Mouse (Mus musculus): ENCODE data around the gene C1qb.

The C1qb gene

DNA sequence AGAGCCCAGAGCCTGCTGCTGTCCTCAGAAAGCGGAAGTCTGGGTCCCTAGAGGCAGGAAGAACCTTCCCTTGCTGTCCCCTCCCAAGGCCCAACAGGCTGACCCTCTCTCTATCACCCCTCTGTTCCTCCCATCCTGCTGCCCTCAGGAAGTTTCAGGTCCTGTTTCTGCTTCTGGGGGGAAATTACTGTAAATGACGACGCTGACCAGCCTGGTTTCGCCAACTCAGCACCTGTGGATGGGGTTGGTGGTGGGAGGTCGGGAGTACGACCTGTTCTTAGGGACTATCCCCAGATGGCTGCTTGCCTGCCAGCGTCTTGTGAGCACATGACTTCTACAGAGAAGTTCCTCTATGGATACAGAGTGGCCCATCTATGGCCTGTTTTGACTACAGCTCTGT, at the start of gene C1qb:
C1qb (minus strand) TSS at position 87 of the 400 bp plus-strand sequence.
- no peak for DNase-seq (ENCODE audit: low read depth, low spot score)

DNA sequence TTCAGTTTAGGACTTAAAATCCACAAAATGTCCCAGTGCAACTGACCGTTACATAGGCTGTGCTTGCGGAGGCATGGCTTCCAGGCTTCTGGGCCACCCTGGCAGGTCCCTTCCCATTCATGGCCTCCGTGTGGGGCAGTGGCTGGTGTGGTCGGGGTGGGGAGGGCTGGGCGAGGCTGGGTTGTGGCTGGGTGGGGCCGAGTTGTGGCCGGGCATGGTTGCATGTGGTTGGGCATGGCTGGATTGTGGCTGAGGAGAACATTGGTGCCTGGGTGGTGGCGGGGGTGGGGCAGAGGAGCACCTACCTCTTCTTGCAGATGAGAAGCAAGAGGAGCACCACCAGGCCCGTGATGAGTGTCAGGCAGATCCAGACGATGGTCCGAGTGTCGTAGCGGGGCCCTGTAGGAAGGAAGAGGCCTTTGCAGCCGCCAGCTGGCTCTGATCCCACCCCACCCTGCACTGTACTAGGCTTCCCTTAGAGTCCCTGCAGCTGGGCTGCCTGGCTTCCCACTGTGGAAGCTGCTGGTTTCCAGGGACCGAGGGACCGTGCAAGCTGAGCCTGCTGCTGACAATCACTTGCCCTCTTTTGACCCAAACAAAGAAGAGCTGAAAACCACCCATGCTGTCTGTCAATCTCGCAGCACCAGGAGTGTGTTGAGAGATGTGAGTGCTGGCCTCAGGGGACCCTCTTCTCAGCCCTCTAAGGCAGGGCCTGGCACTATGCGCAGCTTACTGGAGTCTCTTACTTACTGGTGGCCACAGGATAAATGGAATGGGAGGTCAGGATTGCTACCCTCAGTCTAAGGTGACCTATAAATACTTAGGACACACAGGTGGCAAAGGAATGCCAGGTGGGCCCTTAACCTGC, 49.0 kb upstream of the C1qb start:
- no peak for DNase-seq (ENCODE audit: low read depth, low spot score)

DNA sequence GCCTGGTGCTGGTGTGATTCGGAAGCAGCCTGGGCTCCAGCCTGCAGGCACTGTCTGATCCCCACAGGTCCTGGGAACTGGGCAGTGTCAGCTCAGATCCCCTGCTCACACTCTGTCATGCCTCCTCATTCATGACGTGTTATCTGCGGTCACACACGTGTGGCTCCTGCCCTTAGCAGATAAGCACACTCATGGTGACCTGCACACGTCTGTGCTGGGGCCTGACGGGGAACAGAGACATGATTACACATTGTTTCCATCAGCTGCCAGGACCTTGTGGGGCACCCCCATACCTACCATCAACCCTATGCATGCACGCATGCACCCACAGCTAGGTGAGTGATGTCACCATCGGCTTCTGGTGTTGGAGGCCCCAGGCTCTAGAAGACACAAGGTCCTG, 44.5 kb upstream of the C1qb start:
- DNase-seq (ENCODE audit: low read depth, low spot score): no peak

DNA sequence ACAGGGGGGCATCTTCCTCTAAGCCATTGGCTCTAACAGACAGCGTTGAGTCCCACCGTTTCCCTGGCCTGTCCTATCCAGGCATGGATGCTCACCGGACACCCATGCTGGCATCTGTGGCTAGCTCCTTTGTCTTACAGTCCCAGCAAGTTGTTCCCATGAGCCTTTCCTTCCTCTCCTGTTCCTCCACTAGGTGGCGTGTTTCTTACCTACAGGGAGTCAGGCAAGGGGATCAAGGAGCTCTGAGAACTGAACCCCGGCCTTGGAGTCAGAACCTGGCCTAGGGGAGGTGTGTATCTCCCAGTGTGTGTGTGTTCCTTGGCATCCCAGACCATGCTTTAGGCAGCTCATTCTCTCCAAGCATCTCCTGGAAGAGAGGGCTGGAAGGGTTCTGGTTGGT, 42.9 kb upstream of the C1qb start:
- DNase-seq (ENCODE audit: low read depth, low spot score): peak; percentile 59

DNA sequence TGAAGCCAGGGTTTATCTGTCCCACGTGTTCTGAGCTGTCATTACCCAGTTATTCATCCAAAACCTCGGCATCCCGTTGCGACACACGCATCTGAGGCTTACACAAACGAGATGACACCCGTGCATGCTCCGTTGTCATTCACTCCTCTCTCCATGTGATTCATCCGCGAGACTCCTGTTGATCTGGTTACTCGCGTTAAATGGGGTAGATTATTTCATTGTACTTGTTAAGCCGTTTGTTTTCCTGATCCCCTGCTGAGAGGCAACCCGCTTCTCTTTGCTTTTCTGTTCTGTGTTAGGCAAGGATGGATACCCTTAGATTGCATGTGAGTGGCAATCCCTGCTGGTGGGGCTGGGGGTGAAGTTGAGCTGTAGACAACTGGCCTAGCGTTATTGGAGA, 39.8 kb upstream of the C1qb start:
- no peak for DNase-seq (ENCODE audit: low read depth, low spot score)

DNA sequence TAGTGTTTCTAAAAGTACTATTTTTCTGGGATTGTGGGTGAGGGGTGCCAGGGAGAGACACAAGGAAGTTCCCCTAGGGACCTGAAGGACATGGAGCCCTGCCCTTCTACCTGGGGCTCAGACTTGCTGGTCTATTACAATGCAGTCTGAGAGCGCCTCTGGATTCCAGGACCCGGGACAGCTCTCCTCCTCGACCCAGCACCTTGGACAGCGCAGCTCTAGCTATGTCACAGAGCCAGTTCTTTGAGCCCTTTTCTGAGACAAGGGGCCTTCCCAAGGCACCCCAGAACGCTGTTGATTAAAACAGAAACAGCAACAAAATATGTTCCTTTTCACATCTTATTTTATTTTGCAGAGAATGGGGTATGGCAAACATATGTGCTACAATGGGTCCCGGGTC, 38.5 kb upstream of the C1qb start:
- peak; percentile 71 for DNase-seq (ENCODE audit: low read depth, low spot score)

DNA sequence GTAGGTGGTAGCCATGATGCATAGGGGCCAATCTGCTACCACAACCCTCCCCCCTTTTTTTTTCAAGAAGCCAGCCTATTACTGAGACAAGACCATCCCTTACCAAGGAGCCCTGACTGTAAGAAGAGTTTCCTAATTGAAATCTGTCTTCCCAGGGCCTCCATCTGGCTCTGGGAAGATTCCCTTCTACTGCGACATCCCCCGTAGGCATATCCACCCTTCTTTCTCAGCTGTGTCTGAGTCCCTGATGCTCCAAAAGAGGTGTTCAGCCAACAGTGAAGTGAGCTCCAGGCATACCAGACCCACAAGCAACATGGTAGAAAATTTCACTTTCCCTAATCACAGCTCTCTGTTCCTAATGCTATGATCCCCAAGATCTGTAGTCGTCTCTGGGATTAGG, 33.5 kb upstream of the C1qb start:
- DNase-seq (ENCODE audit: low read depth, low spot score): no peak

DNA sequence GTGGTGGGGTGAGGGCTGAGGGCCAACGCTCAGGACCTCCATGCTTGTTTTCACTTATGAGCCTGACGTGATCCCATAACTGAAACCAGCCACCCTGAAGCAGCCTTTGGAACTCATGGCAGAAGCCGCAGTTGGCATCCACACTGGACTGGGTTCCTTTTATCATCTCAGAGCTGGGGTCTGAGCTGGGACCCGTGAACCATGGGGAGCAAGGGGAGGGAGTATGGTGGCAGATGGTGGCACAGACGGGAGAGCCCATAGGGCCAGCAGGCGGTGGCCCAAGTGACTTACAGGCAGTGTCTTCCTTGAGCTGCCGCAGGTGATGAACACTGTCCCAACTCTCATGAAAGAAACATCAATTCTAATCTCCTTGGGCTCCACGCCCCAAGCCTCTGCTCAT, 32.8 kb upstream of the C1qb start:
- no peak for DNase-seq (ENCODE audit: low read depth, low spot score)

DNA sequence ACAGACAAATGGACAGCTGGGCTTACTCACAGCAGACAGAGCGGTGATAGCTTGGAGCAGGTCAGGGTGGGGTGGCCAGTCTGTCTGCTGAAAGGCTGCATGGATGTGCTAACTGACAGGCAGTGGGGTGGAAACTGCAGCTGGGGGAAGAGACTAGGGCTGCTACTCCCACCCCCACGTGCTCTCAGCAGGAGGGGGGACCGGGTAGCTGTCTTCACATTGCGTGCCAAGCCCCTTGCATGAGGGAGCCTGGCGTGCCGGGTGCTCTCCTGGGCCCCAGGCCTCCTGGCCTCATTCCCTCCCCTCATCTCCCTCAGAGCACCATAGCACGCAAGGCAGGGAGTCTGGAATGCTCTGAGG, 31.2 kb upstream of the C1qb start:
- DNase-seq (ENCODE audit: low read depth, low spot score): no peak

DNA sequence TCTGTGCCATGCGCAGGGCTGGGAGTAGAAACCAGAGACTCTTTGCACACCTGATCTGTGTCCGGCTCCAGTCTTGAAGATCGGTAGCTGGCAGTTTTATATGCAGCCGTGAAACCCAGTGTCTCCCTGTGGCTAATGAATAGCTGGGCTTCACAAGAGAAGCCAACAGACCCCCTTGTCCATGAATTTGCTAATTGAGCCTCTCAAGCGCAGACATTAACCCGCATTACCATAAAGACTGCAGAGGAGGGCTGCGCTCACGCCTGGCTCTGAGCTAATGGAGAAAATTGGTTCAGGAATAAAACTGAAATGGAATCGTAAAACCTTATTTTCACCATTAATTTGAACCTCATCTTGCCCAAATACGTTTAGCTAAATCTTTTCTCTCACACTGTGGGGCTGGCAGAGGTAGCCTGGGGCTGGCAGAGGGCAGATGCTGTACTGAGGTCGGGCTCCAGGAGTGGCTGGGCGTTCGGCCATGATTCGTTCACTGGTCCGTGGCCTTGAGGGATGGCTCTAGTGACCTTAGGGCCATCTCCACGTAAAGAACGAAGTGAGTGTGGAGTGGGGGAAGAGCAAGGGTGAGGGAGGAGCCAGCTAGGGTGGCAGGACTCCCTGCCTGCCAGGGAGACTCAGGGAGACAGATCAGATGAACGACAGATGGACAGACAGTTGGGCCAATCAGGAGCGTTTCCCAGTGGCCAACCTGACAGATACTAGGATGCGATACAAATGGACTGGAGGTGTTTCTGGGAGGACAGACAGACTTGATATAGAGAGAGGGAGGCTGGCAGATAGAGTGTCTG, 30.6 kb upstream of the C1qb start:
- no peak for DNase-seq (ENCODE audit: low read depth, low spot score)

DNA sequence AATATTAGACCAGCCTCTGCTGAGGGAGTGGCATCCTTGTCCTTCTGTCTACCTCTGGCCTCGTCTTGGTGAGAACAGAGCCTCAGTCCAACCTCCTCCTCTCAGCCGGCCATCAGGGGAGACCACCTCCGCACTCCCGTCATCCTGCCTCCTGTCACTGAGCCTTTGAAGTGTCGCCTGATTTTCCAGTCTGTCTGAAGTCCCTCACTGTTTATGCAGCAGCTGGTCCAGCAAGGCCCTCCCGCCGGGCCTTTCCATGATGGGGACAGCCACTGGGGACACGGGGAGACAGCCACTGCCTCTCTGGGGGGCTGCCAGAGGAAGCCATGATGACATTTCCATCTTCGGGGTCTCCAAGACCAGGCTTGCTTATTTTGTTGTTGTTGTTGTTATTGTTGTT, 26.9 kb upstream of the C1qb start:
- DNase-seq (ENCODE audit: low read depth, low spot score): no peak

DNA sequence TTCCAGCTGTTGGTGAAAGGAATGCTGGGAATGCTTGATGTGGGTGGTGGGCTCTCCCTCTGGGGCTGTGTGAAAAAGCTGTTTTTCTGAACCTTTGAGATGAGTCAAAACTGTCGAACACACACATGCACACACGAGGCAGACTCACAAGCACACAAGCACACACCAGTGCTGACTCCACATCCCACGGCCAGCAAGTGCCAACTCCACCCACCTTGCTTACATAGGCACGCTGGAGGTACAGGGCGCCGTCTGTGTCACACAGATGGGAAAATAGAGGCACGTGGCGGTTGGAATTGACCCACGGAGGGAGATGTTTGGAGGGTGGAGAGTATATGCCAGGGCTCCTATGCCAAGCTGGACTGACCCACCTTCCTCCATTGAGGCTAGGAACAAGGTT, 25.8 kb upstream of the C1qb start:
- no peak for DNase-seq (ENCODE audit: low read depth, low spot score)

DNA sequence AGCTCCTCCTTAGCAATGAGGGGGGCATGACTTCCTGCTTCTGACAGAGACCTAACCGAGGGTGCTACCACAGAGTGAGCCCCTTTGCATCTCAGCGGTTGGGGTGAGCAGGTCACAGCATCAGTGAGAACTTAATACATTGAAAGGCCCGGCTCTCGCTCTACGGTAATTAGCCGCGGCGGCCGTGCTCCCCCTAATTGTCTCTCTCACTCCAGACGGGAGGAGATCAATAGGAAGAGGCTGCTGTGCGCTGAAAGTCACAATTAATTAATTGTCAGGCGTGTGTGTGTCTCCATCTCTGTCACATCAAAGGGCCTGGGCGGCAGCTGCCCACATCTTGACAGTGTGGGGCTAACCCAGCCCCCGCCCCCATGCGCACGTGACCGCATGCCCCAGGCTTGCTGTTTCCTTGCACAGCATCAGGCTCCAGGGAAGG, 25.2 kb upstream of the C1qb start:
- no peak for DNase-seq (ENCODE audit: low read depth, low spot score)

DNA sequence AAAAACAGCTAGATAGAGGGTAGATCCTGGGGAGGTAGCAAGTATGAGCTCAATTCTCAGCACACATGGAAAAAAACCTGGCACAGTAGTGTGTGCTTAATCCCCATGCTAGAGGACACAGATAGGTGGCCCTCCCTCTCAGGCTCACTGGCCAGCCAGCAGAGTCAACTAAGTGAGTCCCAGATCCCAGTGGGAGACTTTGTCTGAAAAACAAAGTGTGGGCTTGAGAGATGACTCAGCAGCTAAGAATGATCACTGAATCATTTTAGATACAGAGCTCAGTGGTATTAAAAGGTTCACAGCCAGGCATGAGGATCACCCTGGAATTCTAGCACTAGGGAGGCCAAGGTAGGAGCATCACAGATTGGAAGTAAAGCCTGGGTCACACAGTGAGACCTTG, 21.8 kb upstream of the C1qb start:
- DNase-seq (ENCODE audit: low read depth, low spot score): no peak

DNA sequence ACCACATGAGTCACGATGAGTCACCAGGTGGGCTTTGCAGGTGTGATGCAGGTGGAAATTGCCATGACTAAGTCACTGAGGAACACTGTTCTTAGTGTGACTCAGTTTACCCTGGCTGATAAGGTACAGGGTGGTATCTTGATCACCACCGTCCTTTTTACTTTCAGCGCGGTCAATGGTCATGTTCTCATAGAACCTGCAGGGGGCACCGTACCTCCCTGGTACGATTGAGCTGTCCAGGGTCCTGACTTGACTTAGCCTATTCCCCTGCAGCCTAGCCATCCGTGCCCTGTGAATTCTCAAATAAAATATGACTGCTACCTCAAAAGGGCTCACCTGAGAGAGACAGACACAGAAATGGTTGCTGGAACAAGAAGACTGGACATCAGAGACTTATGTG, 21.0 kb upstream of the C1qb start:
- peak; percentile 67 for DNase-seq (ENCODE audit: low read depth, low spot score)

DNA sequence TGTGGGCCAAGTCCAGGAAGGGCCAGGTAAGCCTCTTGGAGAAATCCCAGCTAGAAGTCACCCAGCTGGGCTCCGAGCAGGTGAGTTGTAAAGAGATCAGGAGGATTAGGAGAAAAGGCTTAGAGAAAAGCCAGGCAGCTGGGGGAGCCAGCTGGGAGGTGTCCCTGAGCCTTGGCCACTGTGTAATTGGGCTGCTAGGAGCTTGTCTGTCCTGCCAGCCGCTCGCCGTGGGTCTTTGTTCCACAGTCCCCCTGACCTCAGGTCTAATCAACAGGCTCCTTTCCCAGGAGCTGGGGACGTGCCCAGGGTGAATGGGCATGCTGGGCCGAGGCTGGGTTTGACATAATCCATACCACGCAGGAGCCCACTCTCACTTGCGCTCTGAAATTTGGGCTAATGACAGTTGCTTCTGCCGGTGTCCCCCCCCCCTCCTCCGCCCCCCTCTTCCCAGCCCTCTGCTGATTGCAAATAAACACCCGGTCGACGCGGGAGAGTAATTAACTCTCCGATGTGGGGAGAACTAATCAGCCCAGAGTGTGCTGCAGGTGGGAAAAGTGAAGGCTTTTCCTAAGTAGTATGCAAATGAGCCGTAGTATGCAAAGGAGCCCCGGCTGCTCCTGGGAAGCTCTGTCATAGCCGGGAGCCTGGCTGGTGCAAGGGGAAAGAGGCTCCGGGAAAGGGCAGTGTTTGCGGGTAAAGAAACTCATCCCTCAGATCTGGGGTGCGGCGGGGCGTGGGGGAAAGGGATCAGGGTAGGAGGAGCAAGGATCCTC, 19.0 kb upstream of the C1qb start:
- DNase-seq (ENCODE audit: low read depth, low spot score): no peak

DNA sequence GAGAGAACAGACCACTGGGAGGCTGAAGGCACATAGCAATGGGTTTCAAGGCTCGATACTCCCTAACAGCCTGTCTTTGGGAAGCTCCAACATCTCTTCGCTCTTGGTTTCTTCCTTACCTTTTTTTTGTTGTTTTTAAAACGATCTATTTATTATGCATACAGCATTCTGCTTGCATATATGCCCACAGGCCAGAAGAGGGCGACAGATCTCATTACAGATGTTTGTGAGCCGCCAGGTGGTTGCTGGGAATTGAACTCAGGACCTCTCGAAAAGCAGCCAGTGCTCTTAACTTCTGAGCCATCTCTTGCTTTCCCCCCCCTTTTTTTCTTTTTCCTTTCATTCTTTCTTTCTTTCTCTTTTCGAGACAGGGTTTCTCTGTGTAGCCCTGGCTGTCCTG, 13.2 kb upstream of the C1qb start:
- no peak for DNase-seq (ENCODE audit: low read depth, low spot score)

DNA sequence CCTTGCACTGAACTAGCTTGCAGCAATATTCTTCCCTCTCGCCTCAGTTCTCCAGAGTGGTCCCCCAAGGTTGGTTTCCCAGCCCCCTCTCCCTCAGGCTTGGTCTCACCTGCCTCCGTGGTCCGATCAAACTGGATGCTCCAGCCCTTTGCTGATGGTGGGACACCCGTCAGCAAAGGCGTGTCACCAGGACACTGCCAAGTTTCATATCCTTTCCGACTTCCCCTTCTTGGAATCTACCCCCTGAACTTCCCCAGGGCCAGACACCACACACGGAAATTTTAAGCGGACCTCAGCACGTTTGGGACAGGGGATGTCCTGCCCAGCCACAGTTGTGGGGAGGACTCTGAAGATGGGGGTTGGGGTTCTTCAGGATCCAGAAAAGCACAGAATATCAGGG, 12.7 kb upstream of the C1qb start, which contains the start of gene C1qa:
C1qa (minus strand) TSS at position 167 of the 400 bp plus-strand sequence.
- DNase-seq (ENCODE audit: low read depth, low spot score): no peak

DNA sequence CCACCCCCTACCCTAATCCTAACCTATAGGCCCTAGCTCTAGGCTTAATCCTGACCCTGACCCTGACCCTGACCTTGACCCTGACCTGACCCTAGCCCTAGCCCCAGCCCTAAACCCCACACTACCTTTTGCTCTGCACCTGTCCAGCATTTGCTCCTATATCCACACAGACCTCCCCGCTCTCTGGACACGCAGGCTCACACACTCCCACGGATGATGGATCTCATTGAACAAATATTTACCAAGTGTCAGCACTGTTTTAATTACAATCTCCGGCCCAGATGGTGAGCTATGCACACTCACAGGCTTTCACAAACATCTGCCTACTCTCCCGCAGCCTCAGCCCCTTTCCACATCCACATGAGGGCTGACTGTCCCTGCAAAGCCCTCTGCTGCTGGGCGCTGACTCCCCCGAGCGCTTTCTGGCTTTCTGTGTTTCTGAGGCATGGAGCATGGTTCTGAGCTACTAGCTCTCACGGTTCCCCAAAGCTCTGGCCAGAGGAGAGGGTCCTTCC, 12.2 kb upstream of the C1qb start:
- no peak for DNase-seq (ENCODE audit: low read depth, low spot score)

DNA sequence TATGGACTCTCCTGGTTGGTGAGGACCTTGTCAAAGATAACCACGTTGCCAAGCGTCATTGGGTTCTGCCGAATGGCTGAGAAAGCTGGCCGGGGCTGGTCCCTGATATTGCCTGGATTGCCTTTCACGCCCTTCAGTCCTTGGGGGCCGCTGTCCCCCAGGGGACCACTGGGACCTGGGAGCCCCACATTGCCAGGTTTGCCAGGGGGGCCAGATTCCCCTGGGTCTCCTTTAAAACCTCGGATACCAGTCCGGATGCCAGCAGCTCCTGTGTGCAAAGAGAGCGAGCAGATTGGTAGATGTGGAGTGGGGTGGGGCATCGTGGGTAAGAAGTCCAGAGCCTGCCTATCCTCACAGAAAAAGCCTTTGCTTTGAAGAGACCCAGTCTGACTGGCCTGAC, 10.5 kb upstream of the C1qb start:
- no peak for DNase-seq (ENCODE audit: low read depth, low spot score)

DNA sequence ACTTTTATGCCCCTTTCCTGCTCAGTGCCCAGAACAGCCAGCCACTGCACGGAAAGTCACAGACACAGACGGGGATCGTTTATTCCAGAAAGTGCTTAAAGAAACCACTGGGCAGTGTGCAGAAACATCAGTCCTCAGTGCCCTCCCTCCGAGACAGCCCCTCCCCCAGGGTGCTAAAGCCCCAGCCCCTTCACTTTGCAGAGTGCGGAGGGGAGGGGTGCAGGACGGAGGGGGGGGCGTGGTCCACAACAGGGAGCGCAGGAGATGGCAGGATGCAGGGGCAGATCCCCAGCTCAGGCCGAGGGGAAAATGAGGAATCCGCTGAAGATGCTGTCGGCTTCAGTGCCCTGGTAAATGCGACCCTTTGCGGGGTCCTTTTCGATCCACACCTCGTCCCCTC, 9.9 kb upstream of the C1qb start:
- DNase-seq (ENCODE audit: low read depth, low spot score): no peak

DNA sequence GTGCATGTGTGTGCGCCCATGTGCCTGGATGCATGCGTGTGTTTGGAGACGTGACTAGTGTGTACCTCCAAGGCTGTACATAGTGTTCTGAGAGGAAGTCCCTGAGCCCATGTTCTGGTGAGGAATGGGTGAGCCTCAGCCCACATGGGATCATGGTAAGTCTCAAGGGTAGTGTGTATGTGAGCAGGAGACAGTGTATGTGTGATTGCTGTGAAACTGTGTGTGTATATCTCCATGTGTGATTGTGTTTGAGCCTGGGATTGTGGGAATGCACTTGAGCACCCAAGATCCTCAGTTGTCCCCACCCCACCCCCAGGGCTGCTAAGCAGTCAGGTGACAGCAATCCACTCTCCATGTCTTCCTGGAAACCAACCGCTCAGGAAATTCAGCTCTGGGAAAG, 8.8 kb upstream of the C1qb start:
- DNase-seq (ENCODE audit: low read depth, low spot score): no peak
